Mouse (Mus musculus) limb, embryonic 10.5 days (tissue): ENCODE results near the gene Rtkn2. TPM values are rescaled to one million over a fixed set of nuclear protein-coding genes. Genes with fewer than 3 reads are reported as not detected.

Experiments
- DNase-seq: peaks from one replicate; pipeline ENCODE4 v3.0.0-alpha.2; 2017; ENCODE audit warnings: low spot score
- H3K27ac ChIP-seq: fragments of 300-500 bp; sonication (generic); 2 replicates; pipeline ENCODE4 v1.5.1; 2016; ENCODE audit warnings: mild to moderate bottlenecking
- H3K27me3 ChIP-seq: fragments of 300-500 bp; sonication (generic); 2 replicates; pipeline ENCODE4 v1.6.1; 2016; ENCODE audit warnings: low read depth, mild to moderate bottlenecking; ENCODE audit not compliant: poor library complexity, severe bottlenecking
- H3K36me3 ChIP-seq: fragments of 300-500 bp; sonication (generic); 2 replicates; pipeline ENCODE4 v1.6.1; 2016; ENCODE audit warnings: mild to moderate bottlenecking, moderate library complexity
- H3K4me1 ChIP-seq: fragments of 300-500 bp; sonication (generic); 2 replicates; pipeline ENCODE4 v1.6.1; 2016
- H3K4me3 ChIP-seq: fragments of 300-500 bp; sonication (generic); 2 replicates; pipeline ENCODE4 v1.5.1; 2016; ENCODE audit warnings: mild to moderate bottlenecking, moderate library complexity
- H3K9me3 ChIP-seq: fragments of 300-500 bp; sonication (generic); replicated peaks from 2 replicates; pipeline ENCODE4 v1.6.1; 2016; ENCODE audit warnings: mild to moderate bottlenecking
- WGBS: fragments of 180-500 bp; shearing (Covaris S2); methylation state at CpG from one replicate; pipeline ENCODE4 v1.1.7; 2016; 5-methylcytosine and 5-hydroxymethylcytosine counted together
- polyA plus RNA-seq: library from polyadenylated mRNA; unstranded; fragments of >200 nt; fragmentation: Nextera tagmentation; extraction: Ambion mirVana; gene quantifications from 2 replicates; pipeline ENCODE4 v1.2.1, GENCODE M21; 2016

Rtkn2 gene
- polyA plus RNA-seq, 1 experiment from 2014 or later: 11.8 TPM

GRCm38 (mm10) chr10:68072626-68073025 is 93.3 kb downstream of the Rtkn2 start:
- WGBS: 86% methylated on average over 4 of the region's 4 CpGs

GRCm38 (mm10) chr10:68074291-68074690 is 94.9 kb downstream of the Rtkn2 start:
- WGBS: 90% methylated on average over 12 of the region's 12 CpGs
- Histone ChIP-seq H3K36me3 (no peaks in the 10 kb centered on the region), H3K27ac (no peak overlapping the region), H3K27me3 (no peaks in the 10 kb centered on the region), H3K4me3 (no peak overlapping the region), H3K4me1 (no peaks in the 10 kb centered on the region), H3K9me3 (no peaks in the 10 kb centered on the region)
- no peak for DNase-seq

More at GRCm38 (mm10) chr10:68072626-68073025, 93.3 kb downstream of the Rtkn2 start:
- DNase-seq: no peak
- H3K9me3 ChIP-seq: no peaks in the 10 kb centered on the region
- no peaks in the 10 kb centered on the region for H3K27me3 ChIP-seq
- no peaks in the 10 kb centered on the region for H3K4me1 ChIP-seq
- no peak overlapping the region for H3K4me3 ChIP-seq
- H3K36me3 ChIP-seq: no peaks in the 10 kb centered on the region
- no peak overlapping the region for H3K27ac ChIP-seq

- Histone ChIP-seq H3K27me3 (no peaks in the 10 kb centered on the region), H3K4me1 (no peaks in the 10 kb centered on the region), H3K9me3 (no peaks in the 10 kb centered on the region), H3K36me3 (no peaks in the 10 kb centered on the region), H3K4me3 (no peak overlapping the region), H3K27ac (no peak overlapping the region)
- no peak for DNase-seq
- WGBS: 89% methylated on average over 5 of the region's 5 CpGs
Measured at GRCm38 (mm10) chr10:68075181-68075580, 95.8 kb downstream of the Rtkn2 start.

GRCm38 (mm10) chr10:68078708-68079107 is 99.3 kb downstream of the Rtkn2 start:
- no peak overlapping the region for H3K4me3 ChIP-seq
- no peak overlapping the region for H3K27ac ChIP-seq
- no peaks in the 10 kb centered on the region for H3K4me1 ChIP-seq
- WGBS: 90% methylated on average over 3 of the region's 3 CpGs
- no peaks in the 10 kb centered on the region for H3K36me3 ChIP-seq
- no peak for DNase-seq
- no peaks in the 10 kb centered on the region for H3K27me3 ChIP-seq
- H3K9me3 ChIP-seq: no peaks in the 10 kb centered on the region

GRCm38 (mm10) chr10:68079910-68080670 is 100.7 kb downstream of the Rtkn2 start:
- Histone ChIP-seq H3K27ac (no peak overlapping the region), H3K36me3 (no peaks in the 10 kb centered on the region), H3K4me3 (no peak overlapping the region), H3K4me1 (no peaks in the 10 kb centered on the region), H3K27me3 (no peaks in the 10 kb centered on the region), H3K9me3 (no peaks in the 10 kb centered on the region)
- WGBS: 86% methylated on average over 10 of the region's 10 CpGs
- no peak for DNase-seq

GRCm38 (mm10) chr10:68081712-68082111 is 102.3 kb downstream of the Rtkn2 start:
- 77% methylated on average over 6 of the region's 6 CpGs for WGBS
- Histone ChIP-seq H3K4me1 (0 out of 2 replicates have a peak, but pooled peaks cover under 1% of the 10 kb centered on the region), H3K9me3 (no peaks in the 10 kb centered on the region), H3K27ac (no peak overlapping the region), H3K36me3 (no peaks in the 10 kb centered on the region), H3K4me3 (no peak overlapping the region), H3K27me3 (no peaks in the 10 kb centered on the region)
- DNase-seq: no peak

- Histone ChIP-seq H3K36me3 (no peaks in the 10 kb centered on the region), H3K4me3 (no peak overlapping the region), H3K27ac (no peak overlapping the region), H3K9me3 (no peaks in the 10 kb centered on the region), H3K4me1 (0 out of 2 replicates have a peak, but pooled peaks cover 4% of the 10 kb centered on the region), H3K27me3 (no peaks in the 10 kb centered on the region)
- WGBS: 84% methylated on average over 4 of the region's 4 CpGs
- no peak for DNase-seq
Measured at GRCm38 (mm10) chr10:68085574-68085973, 106.2 kb downstream of the Rtkn2 start.

GRCm38 (mm10) chr10:68086973-68087372 is 107.6 kb downstream of the Rtkn2 start:
- 84% methylated on average over 4 of the region's 4 CpGs for WGBS
- Histone ChIP-seq H3K4me1 (0 out of 2 replicates have a peak, but pooled peaks cover 4% of the 10 kb centered on the region), H3K27ac (no peak overlapping the region), H3K27me3 (no peaks in the 10 kb centered on the region), H3K36me3 (peaks cover 2% of the 10 kb centered on the region; the same call in 1 of the 2 replicates), H3K9me3 (no peaks in the 10 kb centered on the region), H3K4me3 (no peak overlapping the region)
- no peak for DNase-seq

- peaks cover 4% of the 10 kb centered on the region; the same call in 1 of the 2 replicates for H3K36me3 ChIP-seq
- H3K4me3 ChIP-seq: no peak overlapping the region
- no peak for DNase-seq
- 0 out of 2 replicates have a peak, but pooled peaks cover 4% of the 10 kb centered on the region for H3K4me1 ChIP-seq
- H3K9me3 ChIP-seq: no peaks in the 10 kb centered on the region
- H3K27me3 ChIP-seq: no peaks in the 10 kb centered on the region
- 78% methylated on average over 3 of the region's 3 CpGs for WGBS
- no peak overlapping the region for H3K27ac ChIP-seq
Measured at GRCm38 (mm10) chr10:68087722-68088121, 108.4 kb downstream of the Rtkn2 start.

- Histone ChIP-seq H3K27ac (no peak overlapping the region), H3K4me1 (0 out of 2 replicates have a peak, but pooled peaks cover 4% of the 10 kb centered on the region), H3K36me3 (peaks cover 18% of the 10 kb centered on the region), H3K27me3 (no peaks in the 10 kb centered on the region), H3K4me3 (no peak overlapping the region), H3K9me3 (no peaks in the 10 kb centered on the region)
- DNase-seq: no peak
- WGBS: 75% methylated on average over 15 of the region's 15 CpGs
Measured at GRCm38 (mm10) chr10:68089435-68090196, 110.2 kb downstream of the Rtkn2 start.

- Histone ChIP-seq H3K36me3 (peaks cover 24% of the 10 kb centered on the region), H3K27ac (no peak overlapping the region), H3K4me3 (no peak overlapping the region), H3K27me3 (no peaks in the 10 kb centered on the region), H3K9me3 (no peaks in the 10 kb centered on the region), H3K4me1 (0 out of 2 replicates have a peak, but pooled peaks cover 4% of the 10 kb centered on the region)
- WGBS: 86% methylated on average over 4 of the region's 4 CpGs
- no peak for DNase-seq
Measured at GRCm38 (mm10) chr10:68090197-68090535, 110.8 kb downstream of the Rtkn2 start.

- H3K9me3 ChIP-seq: no peaks in the 10 kb centered on the region
- peaks cover 28% of the 10 kb centered on the region for H3K36me3 ChIP-seq
- DNase-seq: no peak
- no peak overlapping the region for H3K27ac ChIP-seq
- no peak overlapping the region for H3K4me3 ChIP-seq
- 85% methylated on average over 3 of the region's 3 CpGs for WGBS
- 0 out of 2 replicates have a peak, but pooled peaks cover 4% of the 10 kb centered on the region for H3K4me1 ChIP-seq
- no peaks in the 10 kb centered on the region for H3K27me3 ChIP-seq
Measured at GRCm38 (mm10) chr10:68090544-68090943, 111.2 kb downstream of the Rtkn2 start.

- peaks cover 31% of the 10 kb centered on the region for H3K36me3 ChIP-seq
- 87% methylated on average over 11 of the region's 11 CpGs for WGBS
- H3K27ac ChIP-seq: no peak overlapping the region
Measured at GRCm38 (mm10) chr10:68091011-68091410, 111.6 kb downstream of the Rtkn2 start.

More at GRCm38 (mm10) chr10:68091011-68091410, 111.6 kb downstream of the Rtkn2 start:
- no peaks in the 10 kb centered on the region for H3K9me3 ChIP-seq
- 0 out of 2 replicates have a peak, but pooled peaks cover 4% of the 10 kb centered on the region for H3K4me1 ChIP-seq
- H3K27me3 ChIP-seq: no peaks in the 10 kb centered on the region
- no peak overlapping the region for H3K4me3 ChIP-seq
- DNase-seq: no peak
